Mouse (Mus musculus): ENCODE measurements around the gene Tmem151b.

Gene Tmem151b

DNA sequence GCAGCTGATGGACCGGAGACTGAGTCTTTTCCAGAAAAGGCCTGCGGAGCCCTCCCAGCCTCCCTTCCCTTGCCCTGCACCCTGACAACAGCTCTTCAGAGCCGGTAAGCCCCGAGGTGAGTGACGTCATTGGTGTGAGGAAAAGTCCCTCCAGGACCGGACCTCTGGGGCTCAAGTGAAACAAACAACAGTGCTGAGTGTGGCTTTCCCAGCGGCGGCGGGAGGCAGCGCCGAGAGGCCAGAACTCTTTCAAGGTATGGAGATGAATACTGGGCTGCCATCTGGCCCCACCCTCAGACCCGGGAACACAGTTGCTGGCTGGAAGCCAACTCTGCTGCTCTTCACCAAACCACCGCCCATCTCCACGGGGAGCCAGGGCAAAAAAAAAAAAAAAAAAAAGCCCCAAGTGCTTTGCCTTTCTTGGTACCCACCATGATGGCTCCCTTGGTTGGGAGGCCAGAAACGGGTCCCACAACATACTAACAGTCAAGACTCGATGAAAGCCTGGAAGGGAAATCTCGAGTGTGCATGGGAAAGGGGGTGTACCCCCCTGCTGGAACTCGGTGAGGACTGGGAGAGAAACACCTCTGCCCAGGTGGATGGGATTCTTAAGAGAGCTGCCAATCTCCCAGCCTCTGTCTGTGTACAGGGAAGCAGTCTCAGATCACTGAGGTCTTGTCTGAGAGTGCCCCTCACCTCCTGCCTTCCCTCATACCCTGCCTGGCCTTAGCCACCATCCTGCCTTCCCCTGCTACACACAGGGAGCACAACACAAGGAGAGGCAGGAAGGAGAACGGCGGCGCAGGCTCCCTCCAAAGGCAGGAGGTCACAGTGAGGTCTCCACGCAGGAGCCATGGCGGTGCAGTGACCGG lies 5.2 kb downstream of the Tmem151b start:
- DNase-seq, result peak; percentile 60

DNA sequence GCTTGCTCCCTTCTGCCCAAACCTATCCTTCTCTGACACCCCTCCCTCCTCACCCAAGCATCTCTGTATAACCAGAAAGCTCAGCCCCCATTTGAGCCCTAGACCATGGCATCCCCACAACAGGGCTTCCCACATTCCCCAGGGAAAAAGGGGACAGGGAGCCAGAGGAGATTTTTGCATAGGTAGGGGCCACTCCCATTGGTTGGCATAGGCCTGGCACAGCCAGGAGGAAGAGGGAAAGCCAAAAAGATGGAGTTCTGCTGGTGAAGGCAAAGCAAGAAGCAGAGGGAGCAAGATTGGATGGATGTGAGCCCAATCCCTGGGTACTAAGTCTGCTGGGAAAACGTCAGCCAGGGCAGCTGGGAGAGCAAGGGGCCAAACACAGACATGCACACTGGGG lies 6.4 kb downstream of the Tmem151b start:
- no peak for DNase-seq

DNA sequence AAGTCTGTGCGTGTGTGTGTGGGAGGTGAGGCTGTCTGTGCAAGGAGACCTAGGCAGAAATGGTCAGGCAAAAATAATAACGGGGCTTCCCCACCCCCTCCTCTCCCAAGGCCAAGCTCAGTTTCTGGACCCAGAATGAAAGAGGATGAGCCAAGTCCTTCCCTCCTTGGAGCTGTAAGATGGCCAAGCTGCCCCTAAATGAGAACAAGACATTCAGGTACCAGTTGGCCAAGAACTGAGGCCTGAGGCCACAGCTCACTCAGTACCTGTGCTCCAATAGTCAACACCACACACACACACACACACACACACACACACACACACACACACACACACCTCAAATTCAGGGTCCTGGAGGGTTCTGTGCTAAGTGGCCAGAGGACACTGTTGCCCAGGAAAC lies 6.8 kb downstream of the Tmem151b start:
- peak; percentile 51 for DNase-seq

DNA sequence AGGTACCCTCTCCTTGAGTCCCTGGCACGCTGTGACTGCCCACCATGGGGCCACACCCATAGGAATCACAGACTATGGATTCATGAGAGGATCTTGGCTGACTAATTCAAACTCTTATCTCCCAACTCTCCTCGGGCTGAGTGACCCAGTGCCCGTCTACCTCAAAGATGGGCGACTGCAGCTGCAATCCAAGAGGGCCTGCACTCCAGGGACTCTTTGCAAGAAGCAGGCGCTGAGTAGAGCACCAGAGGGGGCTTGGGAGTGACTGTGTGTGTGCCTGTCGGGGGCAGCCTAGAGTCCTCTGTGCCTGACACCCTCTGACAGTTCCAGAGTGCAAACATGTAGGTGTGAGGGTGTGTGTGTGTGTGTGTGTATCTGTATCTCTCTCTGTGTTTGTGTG lies 7.3 kb downstream of the Tmem151b start:
- DNase-seq, result no peak

DNA sequence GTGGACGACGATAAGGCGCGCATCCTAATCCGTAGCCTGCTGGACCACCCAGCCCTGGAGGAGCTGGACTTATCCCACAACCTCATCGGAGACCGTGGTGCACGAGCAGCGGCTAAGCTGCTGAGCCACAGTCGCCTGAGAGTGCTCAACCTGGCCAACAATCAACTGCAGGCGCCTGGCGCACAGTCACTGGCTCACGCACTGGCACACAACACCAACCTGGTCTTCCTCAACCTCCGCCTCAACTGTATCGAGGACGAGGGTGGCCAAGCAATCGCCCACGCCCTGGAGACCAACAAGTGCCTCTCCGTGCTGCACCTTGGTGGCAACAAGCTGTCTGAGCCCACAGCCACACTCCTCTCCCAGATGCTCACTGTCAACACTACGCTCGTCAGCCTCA lies 9.8 kb downstream of the Tmem151b start:
- DNase-seq, result no peak

DNA sequence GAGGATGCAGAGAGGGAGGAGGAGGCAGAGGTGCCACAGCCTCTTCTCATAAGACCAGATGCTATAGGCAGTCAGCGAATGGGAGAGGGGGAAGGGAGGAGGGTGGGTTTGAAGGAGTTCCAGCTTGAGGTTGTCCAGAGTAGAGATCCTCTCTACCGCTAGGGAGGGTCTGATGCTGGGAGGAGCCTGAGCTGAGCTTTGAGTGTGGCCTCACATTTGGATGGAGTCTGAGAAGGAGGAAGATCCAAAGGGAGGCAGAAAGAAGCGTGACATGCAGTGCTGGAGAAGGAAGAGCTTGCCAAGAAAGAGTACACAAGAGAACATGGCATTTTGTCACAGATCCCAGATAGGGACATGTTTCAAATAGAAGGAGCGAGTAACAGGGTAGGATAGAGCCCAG lies 11.1 kb downstream of the Tmem151b start:
- DNase-seq, result no peak

DNA sequence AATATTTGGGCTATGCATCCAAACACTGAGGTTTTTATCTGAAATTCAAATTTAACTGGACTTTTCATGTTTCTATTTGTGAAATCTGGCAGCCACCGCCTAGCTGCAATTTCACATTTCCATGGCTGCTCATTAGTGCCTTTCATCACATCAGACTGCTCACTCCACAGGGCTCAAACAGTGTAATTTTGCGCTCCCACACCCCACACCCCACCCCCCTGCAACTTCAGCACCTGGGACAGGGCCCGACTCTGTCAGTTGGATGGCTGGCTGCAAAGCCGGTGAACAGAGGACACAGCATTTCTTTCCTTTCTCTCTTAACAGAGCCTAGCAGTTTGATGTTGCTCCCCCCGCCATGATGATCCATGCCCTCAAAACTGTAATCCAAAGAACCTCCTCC lies 13.2 kb downstream of the Tmem151b start:
- DNase-seq, result no peak

DNA sequence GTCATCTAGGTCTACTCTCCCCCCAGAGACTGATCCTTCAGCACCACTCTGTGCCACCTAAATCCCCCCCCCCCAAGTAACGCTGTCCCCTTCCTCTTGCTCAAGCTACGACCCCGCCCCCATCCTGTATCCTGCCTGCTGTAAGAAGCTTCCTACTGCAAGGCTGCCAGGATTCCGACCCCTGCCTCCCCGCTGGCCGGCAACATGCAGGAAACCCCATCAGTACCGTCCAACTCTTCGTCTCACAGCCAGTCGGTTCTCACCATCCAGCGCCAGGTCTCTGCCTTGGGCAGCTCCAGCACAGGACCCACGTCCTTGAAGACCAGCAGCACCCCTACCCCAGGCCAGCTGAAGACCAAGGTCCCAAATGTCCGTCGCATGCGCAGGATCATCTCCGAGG lies 16.6 kb downstream of the Tmem151b start:
- DNase-seq, result no peak

DNA sequence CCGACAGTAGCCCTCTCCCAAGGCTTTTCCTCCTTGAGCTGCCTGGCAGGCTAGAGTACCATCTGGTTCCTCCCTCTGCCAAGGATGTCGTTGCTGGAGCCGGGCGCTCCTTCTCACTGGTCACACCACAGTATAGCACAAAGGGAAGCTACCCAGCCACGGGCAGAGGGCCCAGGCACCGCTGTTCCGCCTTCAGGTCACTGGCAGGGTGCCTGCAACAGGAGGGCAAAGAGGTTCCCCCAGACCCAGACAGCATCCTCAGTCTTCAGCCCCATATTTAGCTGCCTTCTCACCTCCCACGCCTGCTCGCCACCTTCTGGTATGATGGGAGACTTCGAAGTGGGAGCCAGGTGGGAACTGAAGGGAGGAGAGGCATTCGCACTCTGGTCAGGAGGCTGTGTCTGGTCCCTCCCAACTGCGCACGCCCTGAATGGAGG lies 19.1 kb downstream of the Tmem151b start:
- DNase-seq, result peak; percentile 89

DNA sequence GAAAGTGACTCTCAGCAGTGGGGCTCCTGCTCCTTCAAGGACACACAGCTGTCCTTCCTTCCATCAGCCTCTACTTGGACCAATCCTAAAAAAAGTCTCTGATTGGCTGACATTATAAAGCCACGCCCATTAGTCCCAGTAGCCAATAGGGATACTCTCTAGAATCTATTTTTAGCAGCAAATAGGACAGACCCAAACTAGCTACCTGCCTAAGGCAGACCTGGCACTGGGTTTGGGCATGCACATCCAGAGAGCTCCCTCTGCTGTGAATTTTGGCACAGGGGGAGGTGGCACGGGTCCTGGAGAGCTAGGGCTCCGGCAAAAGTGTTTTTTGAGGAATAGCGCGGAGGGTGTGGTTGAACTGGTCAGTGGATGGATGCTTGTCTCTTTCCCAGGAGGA lies 22.9 kb downstream of the Tmem151b start:
- no peak for DNase-seq

DNA sequence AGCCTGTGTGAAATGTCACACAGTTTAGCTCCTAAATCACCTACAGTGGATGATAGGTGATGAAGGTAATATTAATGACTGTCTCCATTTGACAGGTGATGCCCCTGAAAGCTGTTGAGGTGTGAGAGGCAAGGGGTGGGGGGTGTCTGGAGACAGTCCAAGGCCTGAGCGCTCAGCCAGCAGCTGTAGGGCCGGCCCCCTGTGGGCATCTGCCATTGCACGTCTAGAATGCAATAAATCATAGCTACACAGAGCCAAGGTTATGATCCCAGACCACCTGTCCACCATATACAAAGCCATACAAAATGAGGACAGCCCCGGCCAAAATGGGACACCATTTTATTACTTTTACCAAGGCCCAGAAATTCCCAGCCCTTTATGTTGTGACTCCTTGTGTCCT lies 24.5 kb downstream of the Tmem151b start:
- no peak for DNase-seq

DNA sequence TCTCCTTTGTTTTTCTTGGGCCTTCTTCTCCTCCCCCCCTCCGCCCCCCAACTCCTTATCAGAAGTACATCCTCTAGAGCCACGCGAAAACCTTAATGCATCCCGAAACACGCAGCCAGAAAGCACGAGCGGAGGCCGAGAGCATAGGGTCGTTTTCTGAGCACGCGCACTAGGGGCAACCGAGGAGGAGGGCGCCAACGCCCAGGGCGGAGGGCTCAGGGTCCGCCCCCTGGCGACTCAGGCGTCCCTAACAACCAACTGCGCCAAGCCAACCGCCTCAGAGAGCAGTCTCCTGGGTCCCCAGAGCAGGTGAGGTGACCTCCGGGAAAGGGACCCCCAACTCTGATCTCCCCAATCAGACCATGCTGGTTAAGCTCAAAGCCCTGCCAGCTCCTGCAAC lies 26.2 kb downstream of the Tmem151b start, which contains the start of gene Tcte1:
Gene Tcte1, plus strand, starts transcription at position 172 of the 400 bp plus-strand sequence.
- no peak for DNase-seq

DNA sequence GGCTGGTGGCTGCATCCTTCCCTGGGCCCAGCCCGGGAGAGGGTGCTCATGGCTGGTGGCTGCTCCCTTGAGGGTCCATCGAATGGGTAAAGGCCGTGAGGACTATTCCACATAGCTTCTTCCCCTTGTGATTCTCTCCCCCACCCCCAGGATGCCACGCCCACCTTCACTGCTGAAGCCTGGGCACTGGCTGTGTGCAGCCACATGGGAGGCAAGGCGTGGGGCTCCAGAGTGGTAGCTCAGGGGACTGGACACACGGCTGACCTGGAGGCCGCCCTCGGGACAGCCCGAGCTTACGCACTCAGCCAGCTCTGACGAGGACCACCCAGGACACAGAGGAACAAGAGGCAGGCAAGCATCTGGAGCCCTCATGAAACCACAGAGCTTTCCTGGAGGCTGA lies 29.3 kb downstream of the Tmem151b start:
- DNase-seq, result no peak

DNA sequence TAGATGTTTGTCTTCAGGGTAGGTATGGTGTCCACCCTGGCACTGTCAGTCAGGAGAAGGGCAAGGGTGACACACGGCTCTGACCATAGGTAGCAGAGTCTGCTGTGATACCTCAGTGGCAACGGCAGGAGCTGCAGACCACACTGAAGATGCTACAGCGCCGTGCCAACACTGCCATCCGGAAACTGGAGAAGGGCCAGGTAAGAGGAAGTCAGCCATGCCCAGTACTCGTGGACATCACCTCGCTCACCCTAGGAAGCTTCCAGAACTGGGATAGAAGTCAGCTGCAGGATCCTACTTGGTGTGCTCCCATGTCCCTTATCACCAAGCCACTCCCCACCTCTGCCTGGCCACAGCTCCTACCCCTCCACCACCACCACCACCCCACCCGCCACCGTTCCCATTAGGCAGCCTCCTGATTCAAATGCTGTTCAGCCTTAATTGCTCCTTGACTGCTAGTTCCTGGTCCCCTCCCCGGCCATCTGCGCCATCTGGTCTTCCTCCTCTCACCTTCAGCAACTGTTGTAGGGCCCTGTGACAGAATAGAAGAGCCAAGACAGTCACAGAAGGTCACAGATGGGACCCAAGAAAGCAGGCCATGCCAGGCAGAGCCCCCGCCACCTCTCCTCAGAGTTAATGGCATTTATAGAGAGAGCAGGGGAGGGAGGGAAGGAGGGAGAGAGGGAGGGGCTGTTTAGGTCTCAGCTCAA lies 30.6 kb downstream of the Tmem151b start:
- peak; percentile 87 for DNase-seq

DNA sequence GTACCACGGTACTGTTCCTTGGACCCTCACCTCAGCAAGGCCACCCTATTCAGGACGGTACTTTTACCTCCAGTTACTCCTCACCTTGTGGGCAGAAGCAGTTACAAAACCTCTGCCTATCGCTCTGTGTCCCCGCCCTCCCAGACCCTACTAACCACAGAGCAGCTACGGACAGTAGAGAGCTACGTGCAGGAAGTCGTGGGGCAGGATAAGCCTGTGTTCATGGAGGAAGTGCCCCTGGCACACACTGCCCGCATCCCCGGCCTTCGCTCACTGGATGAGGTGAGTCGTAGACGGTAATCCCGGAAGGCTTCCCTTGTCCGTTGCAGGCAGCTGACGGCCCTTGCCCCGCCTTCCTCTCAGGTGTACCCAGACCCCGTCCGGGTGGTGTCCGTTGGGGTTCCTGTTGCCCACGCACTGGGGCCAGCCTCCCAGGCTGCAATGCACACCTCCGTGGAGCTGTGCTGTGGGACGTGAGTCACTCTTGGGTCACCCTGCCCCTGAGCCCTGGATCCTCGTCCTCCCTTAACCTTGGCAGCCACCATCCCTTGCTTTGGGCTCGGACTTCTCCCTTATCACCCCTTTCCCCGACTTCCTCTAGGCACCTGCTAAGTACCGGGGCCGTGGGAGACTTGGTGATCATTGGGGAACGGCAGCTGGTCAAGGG lies 31.8 kb downstream of the Tmem151b start:
- no peak for DNase-seq

DNA sequence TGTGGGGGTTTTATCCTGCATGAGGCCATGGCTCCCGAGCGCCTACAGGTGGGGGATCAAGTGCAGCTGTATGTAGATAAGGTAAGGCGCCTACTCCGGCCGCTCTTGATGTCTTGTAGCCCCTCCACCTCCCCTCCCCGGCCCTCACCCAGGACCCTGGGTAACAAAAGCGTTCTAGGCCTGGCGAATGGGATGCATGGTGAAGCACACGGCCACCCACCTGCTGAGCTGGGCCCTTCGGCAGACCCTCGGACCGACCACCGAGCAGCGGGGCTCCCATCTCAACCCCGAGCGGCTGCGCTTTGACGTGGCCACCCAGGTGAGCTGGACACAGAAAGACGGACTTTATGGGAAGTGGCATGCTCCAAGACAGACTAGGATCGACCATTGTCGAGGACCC lies 32.3 kb downstream of the Tmem151b start:
- DNase-seq, result no peak

DNA sequence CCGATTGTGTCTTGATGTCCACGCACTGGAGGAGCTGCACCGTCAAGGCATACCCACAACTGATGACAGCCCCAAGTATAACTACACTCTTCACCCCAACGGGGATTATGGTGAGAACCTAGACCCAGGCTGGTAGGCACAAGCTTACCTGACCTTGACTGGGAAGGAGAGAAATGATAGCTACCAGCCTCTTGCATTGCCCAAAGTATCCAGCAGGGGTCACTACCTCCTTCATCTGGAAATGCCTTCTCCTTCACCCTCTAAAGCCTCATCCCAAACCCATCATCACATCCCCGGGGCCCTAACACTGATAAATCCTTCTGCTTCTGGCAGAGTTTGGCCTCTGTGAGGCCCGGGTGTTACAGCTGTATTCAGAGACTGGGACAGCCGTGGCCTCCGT lies 33.0 kb downstream of the Tmem151b start:
- DNase-seq, result peak; percentile 90

DNA sequence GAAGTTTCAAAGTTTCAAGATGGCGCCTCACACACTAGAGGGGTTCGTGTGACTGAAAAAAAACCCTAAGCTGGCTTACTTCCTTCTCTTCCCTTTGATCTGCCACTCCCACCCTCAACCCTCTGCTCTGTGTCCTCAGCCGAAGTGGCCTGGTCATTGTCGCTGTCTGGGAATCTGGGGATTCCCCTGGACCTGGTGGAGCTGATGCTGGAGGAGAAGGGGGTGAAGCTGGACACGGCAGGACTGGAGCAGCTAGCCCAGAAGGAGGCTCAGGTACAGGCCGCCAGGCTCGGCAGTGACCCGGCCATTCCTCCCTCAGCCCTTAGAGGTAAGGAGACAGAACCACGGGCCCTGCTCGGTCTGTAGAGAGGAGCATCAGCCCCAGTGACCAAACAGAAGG lies 33.7 kb downstream of the Tmem151b start:
- DNase-seq, result no peak

DNA sequence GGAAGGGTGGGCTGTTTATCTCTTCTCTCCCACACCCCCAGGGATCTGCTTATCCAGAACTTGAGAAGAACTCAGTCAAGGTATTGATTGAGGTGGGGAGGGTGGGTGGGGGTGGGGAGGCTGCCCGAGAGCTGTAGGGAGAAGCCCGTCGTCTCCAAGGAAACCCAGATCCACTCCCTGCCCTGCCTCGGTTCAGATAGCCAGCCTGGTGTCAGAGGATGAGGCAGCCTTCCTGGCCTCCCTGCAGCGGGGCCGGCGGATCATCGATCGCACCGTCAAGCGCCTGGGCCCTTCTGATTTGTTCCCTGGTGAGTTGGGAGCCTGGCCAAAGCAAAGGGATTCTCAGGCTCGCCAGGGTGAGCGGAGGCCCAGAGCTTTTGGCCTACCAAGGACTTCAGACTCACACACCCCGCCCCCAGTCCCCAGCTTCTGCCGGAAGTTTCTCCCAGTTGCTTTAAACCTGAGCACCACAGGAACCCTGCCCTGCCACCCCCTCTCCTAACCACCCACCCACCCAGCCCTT lies 34.2 kb downstream of the Tmem151b start:
- no peak for DNase-seq

DNA sequence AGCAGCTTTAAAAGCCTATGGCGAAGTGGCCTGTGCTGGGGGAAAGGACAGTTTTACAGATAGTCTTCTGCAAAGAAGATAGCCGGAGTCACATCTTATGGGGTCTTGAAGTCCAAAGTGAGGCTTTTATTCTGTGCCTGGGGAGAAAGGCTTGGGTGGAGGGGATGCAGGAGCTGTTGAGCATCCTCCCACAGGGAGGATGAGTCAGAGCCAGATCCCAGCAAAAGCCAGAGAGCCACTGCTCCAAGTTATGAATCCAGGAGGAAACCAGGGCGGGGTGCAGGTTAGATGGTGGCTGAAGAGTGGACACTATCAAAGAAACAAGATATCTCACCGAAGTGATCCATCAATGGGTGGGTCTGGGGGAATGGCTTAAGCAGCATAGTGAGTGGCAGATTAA lies 37.7 kb downstream of the Tmem151b start:
- DNase-seq, result no peak

DNA sequence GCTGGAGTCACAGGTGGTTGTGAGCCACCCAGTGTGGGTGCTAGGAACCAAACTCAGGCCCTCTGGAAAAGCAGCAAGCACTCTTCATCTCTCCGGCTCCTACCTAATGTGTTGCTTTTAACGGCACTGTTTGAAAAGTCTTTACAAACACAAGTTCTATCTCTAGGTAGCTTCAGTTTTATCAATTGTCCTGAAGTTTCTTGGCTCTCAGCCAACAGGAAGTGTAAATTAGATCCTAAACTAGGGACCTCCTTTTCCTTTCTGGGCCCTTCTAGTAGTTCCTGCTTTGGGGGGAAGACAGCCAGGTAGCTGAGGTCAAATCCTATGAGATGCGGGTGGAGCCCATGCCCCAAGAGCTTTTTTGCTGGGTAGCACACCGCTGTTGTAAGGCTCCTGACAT lies 38.6 kb downstream of the Tmem151b start:
- DNase-seq, result no peak

DNA sequence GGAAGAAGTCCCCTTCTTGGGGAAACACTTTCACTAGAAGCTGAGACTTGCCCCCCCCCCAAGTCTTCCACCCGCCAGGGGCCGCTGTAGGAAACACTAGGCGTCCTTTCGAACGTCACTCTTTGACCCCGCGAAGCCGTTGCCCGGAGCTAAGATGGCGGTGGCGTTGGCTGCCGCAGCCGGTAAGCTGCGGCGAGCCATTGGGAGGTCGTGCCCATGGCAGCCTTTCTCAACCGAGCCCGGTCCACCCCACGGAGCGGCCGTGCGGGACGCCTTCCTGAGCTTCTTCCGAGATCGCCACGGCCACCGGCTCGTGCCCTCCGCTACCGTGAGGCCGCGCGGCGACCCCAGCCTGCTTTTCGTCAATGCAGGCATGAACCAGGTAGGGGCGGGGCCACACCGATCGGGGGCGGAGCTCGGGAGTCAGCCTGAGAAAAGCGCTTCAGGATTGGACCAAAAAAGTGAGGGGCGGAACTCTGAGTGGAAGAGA lies 42.7 kb downstream of the Tmem151b start, which contains the start of gene Aars2:
Gene Aars2, plus strand, starts transcription at position 142 of the 490 bp plus-strand sequence.
- peak; percentile 92 for DNase-seq

DNA sequence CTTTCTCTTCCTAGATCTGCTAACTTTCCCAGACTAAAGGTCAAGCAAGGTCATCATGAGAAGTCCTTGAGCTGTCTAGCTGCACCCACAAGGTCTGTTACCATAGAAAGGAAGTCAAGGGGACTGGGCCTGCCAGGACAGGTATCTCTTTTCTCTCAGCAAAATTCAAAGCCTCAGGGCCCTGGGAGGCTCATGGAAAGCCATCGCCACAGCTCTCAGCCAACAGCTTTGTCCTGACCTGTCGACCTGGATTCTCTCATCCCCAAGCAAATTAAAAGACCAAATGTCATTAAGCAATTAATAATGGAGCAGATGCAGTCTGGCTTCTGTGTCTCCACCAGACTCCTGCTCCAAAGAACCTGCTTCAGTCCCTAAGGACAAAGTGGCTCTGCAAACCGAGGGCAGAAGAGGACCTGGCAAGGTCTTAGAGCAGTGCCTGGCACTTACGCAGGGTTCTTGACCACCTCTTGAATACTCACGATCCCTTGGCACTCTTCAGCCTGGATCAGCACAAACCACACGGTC lies 43.5 kb downstream of the Tmem151b start:
- peak; percentile 30 for DNase-seq

All from cerebellum, adult 11 months (tissue).